Mouse (Mus musculus) heart, embryonic 16.5 days (tissue): Measurements from ENCODE around the gene Filip1. TPM values are rescaled to one million over a fixed set of nuclear protein-coding genes. Genes with fewer than 3 reads are reported as not detected.

Source experiments
- ATAC-seq: fragments of 200-750 bp; cut with Nextera tagmentation; replicated peaks from 2 replicates; pipeline ENCODE4 v1.8.0; 2017; ENCODE audit warnings: moderate number of reproducible peaks; ENCODE audit not compliant: insufficient read depth, low FRiP score; ENCODE audit errors: extremely low read depth
- H3K27ac ChIP-seq: fragments of 300-500 bp; sonication (generic); 2 replicates; pipeline ENCODE4 v1.5.1; 2014; ENCODE audit warnings: mild to moderate bottlenecking, low read length, control low read depth, moderate library complexity
- H3K27me3 ChIP-seq: fragments of 300-500 bp; sonication (generic); 2 replicates; pipeline ENCODE4 v1.6.1; 2014; ENCODE audit warnings: low read length, mixed read lengths; ENCODE audit not compliant: control insufficient read depth, insufficient read depth
- H3K36me3 ChIP-seq: fragments of 300-500 bp; sonication (generic); 2 replicates; pipeline ENCODE4 v1.6.1; 2014; ENCODE audit not compliant: control insufficient read depth, insufficient read depth
- H3K4me1 ChIP-seq: fragments of 300-500 bp; sonication (generic); 2 replicates; pipeline ENCODE4 v1.6.1; 2014; ENCODE audit warnings: low read length, mixed read lengths; ENCODE audit not compliant: control insufficient read depth, insufficient read depth
- H3K4me2 ChIP-seq: fragments of 300-500 bp; sonication (generic); 2 replicates; pipeline ENCODE4 v1.6.1; 2014; ENCODE audit warnings: low read depth, mild to moderate bottlenecking, control low read depth, low read length
- H3K4me3 ChIP-seq: fragments of 300-500 bp; sonication (generic); 2 replicates; pipeline ENCODE4 v1.5.1; 2014; ENCODE audit warnings: mild to moderate bottlenecking, control low read depth, low read length
- H3K9ac ChIP-seq: fragments of 300-500 bp; sonication (generic); 2 replicates; pipeline ENCODE4 v1.6.1; 2014; ENCODE audit warnings: low read length, control low read depth
- H3K9me3 ChIP-seq: fragments of 300-500 bp; sonication (generic); replicated peaks from 2 replicates; pipeline ENCODE4 v1.6.1; 2016; ENCODE audit warnings: low read length; ENCODE audit not compliant: control insufficient read depth
- WGBS: fragments of 180-500 bp; shearing (Covaris S2); extraction: QIAGEN DNeasy Blood & Tissue Kit; methylation state at CpG from one replicate; pipeline ENCODE4 v1.1.7; 2014; 5-methylcytosine and 5-hydroxymethylcytosine counted together
- polyA plus RNA-seq: library from polyadenylated mRNA; unstranded; fragments of >200 nt; fragmentation: Nextera tagmentation; extraction: Ambion mirVana; gene quantifications from 2 replicates; pipeline ENCODE4 v1.2.1, GENCODE M21; 2015

Gene Filip1
- polyA plus RNA-seq, 1 experiment from 2014 or later = 32.1 TPM

DNA sequence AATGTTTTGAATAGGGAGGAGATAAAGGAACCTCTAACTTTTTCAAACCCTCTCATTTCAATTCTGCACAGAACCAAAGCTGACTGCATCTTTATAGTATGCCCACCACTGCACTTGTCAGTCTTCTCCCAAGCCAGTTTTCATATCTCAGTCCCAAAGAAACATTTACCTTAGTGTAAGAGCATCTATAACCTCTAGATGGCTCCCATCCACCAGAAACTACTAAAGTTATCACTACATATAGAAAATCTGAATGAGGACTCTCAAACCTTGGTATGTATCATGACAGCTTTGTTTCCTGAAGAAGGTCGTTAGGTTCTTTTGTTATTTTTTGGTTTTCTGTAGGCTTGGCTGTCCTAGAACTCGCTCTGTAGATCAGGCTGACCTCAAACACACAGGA is 233.3 kb downstream of the Filip1 start:
- Histone ChIP-seq H3K27me3 (no peaks in the 10 kb centered on the region), H3K4me1 (no peaks in the 10 kb centered on the region), H3K4me2 (no peak overlapping the region), H3K27ac (no peak overlapping the region), H3K4me3 (no peak overlapping the region), H3K9me3 (no peaks in the 10 kb centered on the region), H3K9ac (no peak overlapping the region), H3K36me3 (peaks cover 3% of the 10 kb centered on the region; the same call in 1 of the 2 replicates)
- ATAC-seq = no peak
- WGBS = 64% methylated on average over 2 of the region's 2 CpGs

DNA sequence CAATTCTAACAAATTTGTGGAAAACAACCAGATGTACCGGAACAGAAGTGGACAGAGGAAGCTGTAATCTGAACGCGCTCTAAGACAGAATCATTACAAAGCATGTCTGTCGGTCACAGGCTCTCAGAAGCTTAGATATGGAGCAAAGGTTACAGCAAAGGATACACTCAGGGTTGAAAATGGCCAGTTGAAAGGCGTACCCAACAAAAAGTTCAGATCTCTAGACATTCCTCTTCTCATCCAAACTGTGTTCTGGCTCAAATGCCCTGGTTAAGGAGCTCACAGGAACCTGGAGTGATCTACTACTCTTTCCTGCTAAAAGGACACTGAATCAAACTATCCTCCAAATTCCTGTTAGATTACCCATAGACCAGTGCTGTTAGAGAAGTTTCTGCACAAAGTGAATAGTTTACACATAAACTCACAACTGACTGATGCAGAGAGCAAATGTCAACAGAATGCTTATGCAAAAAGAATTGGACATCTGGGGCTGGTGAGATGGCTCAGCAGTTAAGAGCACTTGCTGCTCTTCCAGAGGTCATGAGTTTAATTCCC is 245.6 kb downstream of the Filip1 start:
- Histone ChIP-seq H3K9me3 (peaks cover 3% of the 10 kb centered on the region), H3K9ac (no peak overlapping the region), H3K27ac (no peak overlapping the region), H3K4me2 (no peak overlapping the region), H3K4me1 (no peaks in the 10 kb centered on the region), H3K4me3 (no peak overlapping the region), H3K27me3 (no peaks in the 10 kb centered on the region), H3K36me3 (no peaks in the 10 kb centered on the region)
- ATAC-seq = no peak
- 87% methylated on average over 5 of the region's 5 CpGs for WGBS

DNA sequence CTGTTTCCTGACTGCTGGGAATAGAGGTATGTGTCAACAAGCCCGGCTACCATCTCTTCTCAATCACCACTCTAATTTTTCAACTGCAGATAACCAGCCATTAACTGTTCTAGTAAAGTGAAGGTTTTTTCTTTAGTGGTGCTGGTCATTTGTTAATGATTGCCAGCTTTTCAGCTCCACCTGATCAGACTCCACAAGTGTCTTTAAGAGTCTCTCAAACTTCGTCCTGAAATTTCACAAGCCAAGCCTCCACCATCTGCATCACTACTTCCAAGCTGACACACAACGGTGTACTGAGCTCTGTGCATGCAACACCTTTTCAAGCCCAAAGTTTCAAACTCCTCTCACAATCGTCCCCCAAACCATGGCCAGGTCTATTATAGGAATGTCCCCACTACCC is 247.3 kb downstream of the Filip1 start:
- Histone ChIP-seq H3K4me2 (no peak overlapping the region), H3K9me3 (peaks cover 3% of the 10 kb centered on the region), H3K9ac (no peak overlapping the region), H3K27ac (no peak overlapping the region), H3K36me3 (no peaks in the 10 kb centered on the region), H3K4me3 (no peak overlapping the region), H3K4me1 (0 out of 2 replicates have a peak, but pooled peaks cover 2% of the 10 kb centered on the region), H3K27me3 (no peaks in the 10 kb centered on the region)
- no peak for ATAC-seq
- WGBS = 74% methylated on average over 4 of the region's 4 CpGs

Other genes starting within 250 kb of the Filip1 start
- gene Tmem30a, start 219.3 kb downstream of the Filip1 start, polyA plus RNA-seq = 75.6 and 76.7 TPM in 2 replicates
- gene Senp6, start 54.1 kb upstream of the Filip1 start, polyA plus RNA-seq = 30.4 and 32.0 TPM in 2 replicates
- 10.0 and 11.2 TPM in 2 replicates for gene Myo6, start 152.2 kb upstream of the Filip1 start, polyA plus RNA-seq